26 mouse cellular contexts compared by ENCODE assay signal in the genomic region with DNA sequence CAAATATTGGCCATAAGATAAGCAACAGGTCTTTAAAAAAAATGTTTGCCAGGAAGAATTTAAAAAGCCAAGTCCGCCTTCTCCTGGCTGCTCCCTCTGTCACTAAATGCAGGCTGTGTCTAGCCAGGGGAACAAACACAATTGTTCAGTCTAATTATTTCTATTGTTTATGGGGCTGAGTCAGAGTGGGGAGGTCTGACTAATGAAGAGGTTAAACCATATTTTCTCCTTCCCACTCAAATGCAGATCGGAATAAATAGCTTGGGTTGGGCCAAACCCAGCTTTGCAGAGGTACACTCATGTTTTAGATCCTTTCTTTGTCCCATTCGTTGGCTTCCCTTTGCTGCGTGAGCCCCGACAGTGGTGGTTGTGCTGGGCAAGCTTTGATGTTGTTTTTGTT.
"Had no signal": no experiment of that assay in that cellular context is flagged by ENCODE, and none has a peak within 500 bp of the region (broad histone marks: within the 10 kb centered on the region; RNA-seq: fewer than 3 reads in every experiment).

No protein-coding gene starts in this region.

- H3K4me1 ChIP-seq: heart, embryonic 10.5 days; heart, embryonic 12.5 days; hindbrain, embryonic 10.5 days; hindbrain, embryonic 12.5 days; hindbrain, embryonic 15.5 days; kidney, embryonic 15.5 days; limb, embryonic 13.5 days; limb, embryonic 15.5 days; liver, embryonic 12.5 days had no signal

- H3K27ac ChIP-seq: gastrocnemius, adult 2 months; heart, embryonic 10.5 days; hindbrain, embryonic 10.5 days; hindbrain, embryonic 12.5 days; hindbrain, embryonic 15.5 days; hindbrain, postnatal 0 days; kidney, embryonic 15.5 days; kidney, postnatal 0 days; limb, embryonic 13.5 days; limb, embryonic 15.5 days; liver, embryonic 12.5 days; liver, embryonic 14.5 days had no signal

- H3K9ac ChIP-seq: heart, embryonic 12.5 days; hindbrain, embryonic 12.5 days; hindbrain, embryonic 15.5 days; kidney, embryonic 15.5 days; limb, embryonic 13.5 days; limb, embryonic 15.5 days; liver, embryonic 12.5 days; liver, embryonic 14.5 days had no signal

- DNase-seq: gastrocnemius, adult 2 months; gastrocnemius, postnatal 10 days; gastrocnemius, postnatal 25 days; heart, adult 18-20 months; heart, postnatal 10 days; heart, postnatal 4 days; kidney, adult 11 months; kidney, adult 2 months; kidney, adult 9 months; kidney, postnatal 14 days; kidney, postnatal 36 days; layer of hippocampus, adult 9-11 months; left cerebral cortex, postnatal 4 days had no signal

- H3K36me3 ChIP-seq: heart, embryonic 10.5 days; heart, embryonic 12.5 days; hindbrain, embryonic 10.5 days; hindbrain, embryonic 12.5 days; hindbrain, embryonic 15.5 days; kidney, embryonic 15.5 days; limb, embryonic 13.5 days; limb, embryonic 15.5 days; liver, embryonic 12.5 days had no signal

- H3K4me3 ChIP-seq: gastrocnemius, adult 2 months; heart, embryonic 10.5 days; heart, embryonic 12.5 days; hindbrain, embryonic 10.5 days; hindbrain, embryonic 12.5 days; hindbrain, embryonic 15.5 days; kidney, embryonic 15.5 days; limb, embryonic 13.5 days; limb, embryonic 15.5 days; liver, embryonic 12.5 days had no signal

- ATAC-seq: hindbrain, postnatal 0 days; intestine, embryonic 16.5 days; liver, embryonic 12.5 days had no signal

- H3K4me2 ChIP-seq: heart, embryonic 12.5 days; hindbrain, embryonic 12.5 days; hindbrain, embryonic 15.5 days; kidney, embryonic 15.5 days; limb, embryonic 13.5 days; limb, embryonic 15.5 days had no signal

- H3K9me3 ChIP-seq: heart, embryonic 10.5 days; heart, embryonic 12.5 days; hindbrain, embryonic 10.5 days; hindbrain, embryonic 12.5 days; hindbrain, embryonic 15.5 days; kidney, embryonic 15.5 days; limb, embryonic 13.5 days; limb, embryonic 15.5 days; liver, embryonic 12.5 days had no signal
